Mouse (Mus musculus) kidney, embryonic 15.5 days (tissue): ENCODE measurements around the gene Tnfrsf11a. TPM values are rescaled to one million over a fixed set of nuclear protein-coding genes. Genes with fewer than 3 reads are reported as not detected.
"Not testable (repeated sequence)": the region's sequence is repeated elsewhere in the genome, so short reads cannot be mapped to it uniquely, and the experiment has no call there.

Source experiments
- ATAC-seq: fragments of 200-750 bp; cut with Nextera tagmentation; replicated peaks from 2 replicates; pipeline ENCODE4 v1.8.0; 2017; ENCODE audit warnings: moderate TSS enrichment; ENCODE audit not compliant: low FRiP score
- H3K27ac ChIP-seq: fragments of 300-500 bp; sonication (generic); 2 replicates; pipeline ENCODE4 v1.5.1; 2015; ENCODE audit warnings: mild to moderate bottlenecking, inconsistent platforms
- H3K27me3 ChIP-seq: fragments of 300-500 bp; sonication (generic); 2 replicates; pipeline ENCODE4 v1.6.1; 2015; ENCODE audit warnings: inconsistent platforms
- H3K36me3 ChIP-seq: fragments of 300-500 bp; sonication (generic); 2 replicates; pipeline ENCODE4 v1.6.1; 2015; ENCODE audit warnings: inconsistent platforms
- H3K4me1 ChIP-seq: fragments of 300-500 bp; sonication (generic); 2 replicates; pipeline ENCODE4 v1.6.1; 2015; ENCODE audit warnings: inconsistent platforms
- H3K4me2 ChIP-seq: fragments of 300-500 bp; sonication (generic); 2 replicates; pipeline ENCODE4 v1.6.1; 2015; ENCODE audit warnings: moderate library complexity, mild to moderate bottlenecking, inconsistent platforms
- H3K4me3 ChIP-seq: fragments of 300-500 bp; sonication (generic); replicated peaks from 2 replicates; pipeline ENCODE4 v1.5.1; 2015; ENCODE audit warnings: mild to moderate bottlenecking, inconsistent platforms
- H3K9ac ChIP-seq: fragments of 300-500 bp; sonication (generic); 2 replicates; pipeline ENCODE4 v1.6.1; 2015; ENCODE audit warnings: mild to moderate bottlenecking, inconsistent platforms
- H3K9me3 ChIP-seq: fragments of 300-500 bp; sonication (generic); replicated peaks from 2 replicates; pipeline ENCODE4 v1.6.1; 2016; ENCODE audit warnings: inconsistent platforms
- WGBS: fragments of 180-500 bp; shearing (Covaris S2); methylation state at CpG from one replicate; pipeline ENCODE4 v1.1.7; 2015; ENCODE audit warnings: mixed read lengths; 5-methylcytosine and 5-hydroxymethylcytosine counted together
- polyA plus RNA-seq: library from polyadenylated mRNA; unstranded; fragments of >200 nt; fragmentation: Nextera tagmentation; extraction: Ambion mirVana; gene quantifications from 2 replicates; pipeline ENCODE4 v1.2.1, GENCODE M21; 2015

The Tnfrsf11a gene
- polyA plus RNA-seq, 1 experiment from 2014 or later, result 1.5 TPM

GRCm38 (mm10) chr1:105759422-105760165 lies 20.9 kb upstream of the Tnfrsf11a start:
- no peak for ATAC-seq
- H3K27me3 ChIP-seq, result no peaks in the 10 kb centered on the region
- no peak overlapping the region for H3K27ac ChIP-seq
- 0 out of 2 replicates have a peak, but pooled peaks cover 2% of the 10 kb centered on the region for H3K36me3 ChIP-seq
- 75% methylated on average over 3 of the region's 3 CpGs for WGBS
- H3K9ac ChIP-seq, result no peak overlapping the region
- H3K4me1 ChIP-seq, result no peaks in the 10 kb centered on the region
- H3K4me2 ChIP-seq, result no peak overlapping the region
- H3K9me3 ChIP-seq, result peaks cover 12% of the 10 kb centered on the region; the same call in 1 of the 2 replicates
- no peak overlapping the region for H3K4me3 ChIP-seq

GRCm38 (mm10) chr1:105765586-105765985 lies 14.9 kb upstream of the Tnfrsf11a start:
- WGBS, result 77% methylated on average over 8 of the region's 8 CpGs
- ATAC-seq, result no peak

GRCm38 (mm10) chr1:105766099-105766498 lies 14.4 kb upstream of the Tnfrsf11a start:
- not testable (repeated sequence) for H3K36me3 ChIP-seq, ATAC-seq

More at GRCm38 (mm10) chr1:105765586-105765985, 14.9 kb upstream of the Tnfrsf11a start:
- H3K9ac ChIP-seq, result no peak overlapping the region
- no peaks in the 10 kb centered on the region for H3K27me3 ChIP-seq
- H3K9me3 ChIP-seq, result peaks cover 12% of the 10 kb centered on the region; the same call in 1 of the 2 replicates
- no peak overlapping the region for H3K4me2 ChIP-seq
- H3K36me3 ChIP-seq, result no peaks in the 10 kb centered on the region
- no peak overlapping the region for H3K27ac ChIP-seq
- no peak overlapping the region for H3K4me3 ChIP-seq
- no peaks in the 10 kb centered on the region for H3K4me1 ChIP-seq

GRCm38 (mm10) chr1:105768397-105768796 lies 12.1 kb upstream of the Tnfrsf11a start:
- no peaks in the 10 kb centered on the region for H3K4me1 ChIP-seq
- H3K4me3 ChIP-seq, result no peak overlapping the region
- H3K27ac ChIP-seq, result no peak overlapping the region
- WGBS, result 99% methylated on average over 2 of the region's 2 CpGs
- H3K4me2 ChIP-seq, result no peak overlapping the region
- no peaks in the 10 kb centered on the region for H3K27me3 ChIP-seq
- 0 out of 2 replicates have a peak, but pooled peaks cover under 1% of the 10 kb centered on the region for H3K9me3 ChIP-seq
- no peak overlapping the region for H3K9ac ChIP-seq
- no peaks in the 10 kb centered on the region for H3K36me3 ChIP-seq
- no peak for ATAC-seq

More at GRCm38 (mm10) chr1:105766099-105766498, 14.4 kb upstream of the Tnfrsf11a start:
- H3K27me3 ChIP-seq, H3K4me2 ChIP-seq, H3K4me3 ChIP-seq, H3K27ac ChIP-seq, H3K4me1 ChIP-seq, H3K9ac ChIP-seq: not testable (repeated sequence)
- H3K9me3 ChIP-seq, result peaks cover 12% of the 10 kb centered on the region; the same call in 1 of the 2 replicates
- WGBS, result 49% methylated on average over 9 of the region's 9 CpGs

GRCm38 (mm10) chr1:105770685-105771084 lies 9.8 kb upstream of the Tnfrsf11a start:
- Histone ChIP-seq H3K4me3 (no peak overlapping the region), H3K4me2 (no peak overlapping the region), H3K27ac (no peak overlapping the region), H3K36me3 (no peaks in the 10 kb centered on the region), H3K9ac (no peak overlapping the region), H3K27me3 (no peaks in the 10 kb centered on the region), H3K9me3 (no peaks in the 10 kb centered on the region), H3K4me1 (no peaks in the 10 kb centered on the region)
- WGBS, result 81% methylated on average over 2 of the region's 2 CpGs
- no peak for ATAC-seq

GRCm38 (mm10) chr1:105776426-105776825 lies 4.1 kb upstream of the Tnfrsf11a start:
- ATAC-seq, result no peak
- Histone ChIP-seq H3K4me2 (no peak overlapping the region), H3K36me3 (no peaks in the 10 kb centered on the region), H3K27me3 (peaks cover 26% of the 10 kb centered on the region), H3K27ac (no peak overlapping the region), H3K9ac (no peak overlapping the region), H3K4me1 (peaks cover 14% of the 10 kb centered on the region), H3K9me3 (no peaks in the 10 kb centered on the region), H3K4me3 (no peak overlapping the region)
- WGBS, result 89% methylated on average over 4 of the region's 4 CpGs

- H3K27ac ChIP-seq, result no peak overlapping the region
- H3K4me3 ChIP-seq, result peak overlapping the region; percentile 68
- peaks cover 35% of the 10 kb centered on the region for H3K27me3 ChIP-seq
- 30% methylated on average over 12 of the region's 12 CpGs for WGBS
- peaks cover 19% of the 10 kb centered on the region for H3K4me1 ChIP-seq
- peak overlapping the region; percentile 60; the same call in 1 of the 2 replicates for H3K9ac ChIP-seq
- H3K9me3 ChIP-seq, result no peaks in the 10 kb centered on the region
- no peak; the same call in 1 of the 2 replicates for ATAC-seq
- peak overlapping the region; percentile 99 for H3K4me2 ChIP-seq
- H3K36me3 ChIP-seq, result no peaks in the 10 kb centered on the region
Measured at GRCm38 (mm10) chr1:105780079-105780456, 450 bp upstream of the Tnfrsf11a start.

- Histone ChIP-seq H3K27me3 (peaks cover 33% of the 10 kb centered on the region), H3K36me3 (no peaks in the 10 kb centered on the region), H3K4me2 (peak overlapping the region; percentile 99), H3K9me3 (no peaks in the 10 kb centered on the region), H3K9ac (no peak overlapping the region), H3K4me3 (peak overlapping the region; percentile 68), H3K27ac (no peak overlapping the region), H3K4me1 (peaks cover 22% of the 10 kb centered on the region)
- 22% methylated on average over 12 of the region's 12 CpGs for WGBS
- no peak for ATAC-seq
Measured at GRCm38 (mm10) chr1:105781391-105782146, 1.1 kb downstream of the Tnfrsf11a start.

GRCm38 (mm10) chr1:105784257-105785016 lies 3.9 kb downstream of the Tnfrsf11a start:
- Histone ChIP-seq H3K4me1 (peaks cover 22% of the 10 kb centered on the region), H3K27me3 (peaks cover 27% of the 10 kb centered on the region), H3K4me3 (no peak overlapping the region), H3K27ac (peak overlapping the region; percentile 60; the same call in 1 of the 2 replicates), H3K9ac (no peak overlapping the region), H3K4me2 (no peak overlapping the region), H3K36me3 (no peaks in the 10 kb centered on the region), H3K9me3 (no peaks in the 10 kb centered on the region)
- WGBS, result 38% methylated on average over 5 of the region's 5 CpGs
- ATAC-seq, result no peak

- ATAC-seq, result no peak
- H3K36me3 ChIP-seq, result no peaks in the 10 kb centered on the region
- H3K4me3 ChIP-seq, result no peak overlapping the region
- H3K27me3 ChIP-seq, result peaks cover 22% of the 10 kb centered on the region
- peak overlapping the region; percentile 60; the same call in 1 of the 2 replicates for H3K27ac ChIP-seq
- no peaks in the 10 kb centered on the region for H3K9me3 ChIP-seq
- peaks cover 19% of the 10 kb centered on the region for H3K4me1 ChIP-seq
- H3K9ac ChIP-seq, result no peak overlapping the region
- 60% methylated on average over 4 of the region's 4 CpGs for WGBS
- 0 out of 2 replicates have a peak overlapping the region, but pooled peaks have one; percentile 7 for H3K4me2 ChIP-seq
Measured at GRCm38 (mm10) chr1:105785146-105785545, 4.6 kb downstream of the Tnfrsf11a start.

GRCm38 (mm10) chr1:105786731-105787357 lies 6.3 kb downstream of the Tnfrsf11a start:
- H3K27me3 ChIP-seq, result peaks cover 7% of the 10 kb centered on the region; the same call in 1 of the 2 replicates
- H3K4me2 ChIP-seq, result no peak overlapping the region
- peak overlapping the region; percentile 15; the same call in 1 of the 2 replicates for H3K27ac ChIP-seq
- H3K9ac ChIP-seq, result no peak overlapping the region
- WGBS, result 62% methylated on average over 6 of the region's 6 CpGs
- H3K9me3 ChIP-seq, result no peaks in the 10 kb centered on the region
- ATAC-seq, result no peak
- no peak overlapping the region for H3K4me3 ChIP-seq
- H3K4me1 ChIP-seq, result peaks cover 5% of the 10 kb centered on the region
- no peaks in the 10 kb centered on the region for H3K36me3 ChIP-seq
